Mouse (Mus musculus): Measurements from ENCODE around the gene Akr1c19.
"Not testable (repeated sequence)": the region's sequence is repeated elsewhere in the genome, so short reads cannot be mapped to it uniquely, and the experiment has no call there.

Gene Akr1c19

GRCm38 (mm10) chr13:4228441-4228840 is at the start of gene Akr1c19:
TSS of gene Akr1c19 (plus strand) at chr13:4228700.
- DNase-seq (ENCODE audit: low spot score): no peak

GRCm38 (mm10) chr13:4181321-4181720 is 47.2 kb upstream of the Akr1c19 start:
- DNase-seq (ENCODE audit: low spot score): not testable (repeated sequence)

GRCm38 (mm10) chr13:4183116-4183515 is 45.4 kb upstream of the Akr1c19 start:
- no peak for DNase-seq (ENCODE audit: low spot score)

GRCm38 (mm10) chr13:4186641-4187411 is 41.7 kb upstream of the Akr1c19 start:
- DNase-seq (ENCODE audit: low spot score): not testable (repeated sequence)

- DNase-seq (ENCODE audit: low spot score): no peak
These were observed 40.3 kb upstream of the Akr1c19 start for GRCm38 (mm10) chr13:4188174-4188573.

GRCm38 (mm10) chr13:4190904-4191303 is 37.6 kb upstream of the Akr1c19 start, which contains the start of gene Akr1c13:
TSS of gene Akr1c13 (plus strand) at chr13:4191150.
- DNase-seq (ENCODE audit: low spot score): peak; percentile 34

- no peak for DNase-seq (ENCODE audit: low spot score)
These were observed 36.0 kb upstream of the Akr1c19 start for GRCm38 (mm10) chr13:4192511-4192910.

- DNase-seq (ENCODE audit: low spot score): no peak
These were observed 22.2 kb upstream of the Akr1c19 start for GRCm38 (mm10) chr13:4206147-4206903.

- DNase-seq (ENCODE audit: low spot score): no peak
These were observed 16.8 kb upstream of the Akr1c19 start for GRCm38 (mm10) chr13:4211560-4212299.

- no peak for DNase-seq (ENCODE audit: low spot score)
These were observed 16.2 kb upstream of the Akr1c19 start for GRCm38 (mm10) chr13:4212309-4212708.

GRCm38 (mm10) chr13:4215496-4215895 is 13.0 kb upstream of the Akr1c19 start:
- DNase-seq (ENCODE audit: low spot score): not testable (repeated sequence)

- DNase-seq (ENCODE audit: low spot score): no peak
These were observed 2.5 kb downstream of the Akr1c19 start for GRCm38 (mm10) chr13:4230841-4231623.

- no peak for DNase-seq (ENCODE audit: low spot score)
These were observed 4.6 kb downstream of the Akr1c19 start for GRCm38 (mm10) chr13:4233135-4233534.

- DNase-seq (ENCODE audit: low spot score): no peak
These were observed 5.2 kb downstream of the Akr1c19 start for GRCm38 (mm10) chr13:4233536-4234172.

GRCm38 (mm10) chr13:4244861-4245559 is 16.5 kb downstream of the Akr1c19 start:
- peak; percentile 5 for DNase-seq (ENCODE audit: low spot score)

- DNase-seq (ENCODE audit: low spot score): no peak
These were observed 20.8 kb downstream of the Akr1c19 start for GRCm38 (mm10) chr13:4249347-4249746.

- DNase-seq (ENCODE audit: low spot score): not testable (repeated sequence)
These were observed 28.4 kb downstream of the Akr1c19 start for GRCm38 (mm10) chr13:4256894-4257293.

GRCm38 (mm10) chr13:4257349-4257748 is 28.8 kb downstream of the Akr1c19 start:
- no peak for DNase-seq (ENCODE audit: low spot score)

- DNase-seq (ENCODE audit: low spot score): no peak
These were observed 36.1 kb downstream of the Akr1c19 start for GRCm38 (mm10) chr13:4264612-4265011.

GRCm38 (mm10) chr13:4265047-4265446 is 36.5 kb downstream of the Akr1c19 start:
- DNase-seq (ENCODE audit: low spot score): no peak

Measured in urinary bladder, postnatal 25 days (tissue).